Mouse (Mus musculus) left cerebral cortex, postnatal 25 days (tissue): Measurements from ENCODE around the gene Csdc2. TPM values are rescaled to one million over a fixed set of nuclear protein-coding genes. Genes with fewer than 3 reads are reported as not detected.
"Not testable (repeated sequence)": the region's sequence is repeated elsewhere in the genome, so short reads cannot be mapped to it uniquely, and the experiment has no call there.

ENCODE experiments used
- DNase-seq, 2 experiments: peaks; one replicate each; pipeline ENCODE4 v3.0.0; 2022; ENCODE audit warnings: low spot score in 2 of 2, mixed read lengths in 1 of 2
- intact Hi-C: fragments of 180-260 bp; cut with DNase I; formaldehyde crosslinking; loops from one replicate; pipeline ENCODE4 v1.15.1; 2025
- total RNA-seq, 2 experiments: library from RNA; stranded (reverse); gene quantifications; 2 replicates each; pipeline ENCODE4 v1.2.3; 2021

Gene Csdc2
- total RNA-seq, 2 experiments from 2014 or later = 96.0 to 98.3 TPM

DNA sequence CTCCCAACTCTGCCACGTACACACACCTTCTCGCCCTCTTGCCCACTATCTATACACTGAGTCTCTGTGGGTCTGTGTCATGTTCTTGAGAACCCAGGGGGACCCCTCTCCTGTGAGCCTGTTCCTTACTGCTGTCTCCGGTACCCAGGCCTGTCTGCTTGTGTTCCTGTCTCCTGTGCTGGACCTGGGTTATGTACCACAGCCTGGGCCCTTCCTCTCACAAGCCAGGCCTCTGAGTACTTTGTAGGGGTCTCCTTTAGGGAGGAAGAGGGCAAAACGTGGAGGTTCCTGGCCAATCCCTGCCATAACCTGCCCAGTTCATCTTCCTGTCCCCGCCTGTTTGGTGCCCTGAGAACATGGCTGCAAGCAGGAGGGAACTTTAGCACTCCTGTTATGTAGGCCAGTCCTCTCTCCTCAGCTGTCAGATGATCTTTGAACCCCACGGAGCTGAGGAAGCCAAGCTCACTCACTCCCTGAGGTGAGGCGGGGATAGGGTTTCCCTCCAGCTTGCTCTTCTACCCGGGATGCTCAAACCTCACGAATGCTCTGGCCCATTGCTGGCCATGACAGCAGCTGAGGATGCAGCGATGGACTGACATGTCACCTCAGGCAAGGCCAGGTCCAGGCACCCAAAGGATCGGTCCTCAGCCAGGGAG, 13.0 kb downstream of the Csdc2 start:
- DNase-seq = no peak
- intact Hi-C loops = no loop called here

DNA sequence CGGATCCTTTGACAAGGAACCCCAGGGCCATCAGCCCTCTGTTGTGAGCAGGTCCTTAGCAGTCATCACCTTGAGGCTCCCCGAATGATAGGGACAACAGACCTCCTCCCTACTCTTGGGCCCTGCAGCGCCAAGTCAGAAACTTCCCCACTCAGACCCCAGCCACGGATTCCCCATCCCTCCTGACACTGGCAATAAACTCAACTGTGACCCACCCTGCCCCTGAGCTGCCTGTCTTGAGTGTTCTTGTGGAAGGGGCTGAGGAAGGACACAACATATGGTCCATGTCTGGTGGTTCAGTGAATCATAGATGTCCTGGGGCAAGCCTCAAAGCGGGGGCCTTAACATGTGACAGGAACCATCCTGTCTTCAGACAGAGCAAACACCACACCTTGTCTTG, 14.2 kb downstream of the Csdc2 start:
- intact Hi-C loops = no loop called here

DNA sequence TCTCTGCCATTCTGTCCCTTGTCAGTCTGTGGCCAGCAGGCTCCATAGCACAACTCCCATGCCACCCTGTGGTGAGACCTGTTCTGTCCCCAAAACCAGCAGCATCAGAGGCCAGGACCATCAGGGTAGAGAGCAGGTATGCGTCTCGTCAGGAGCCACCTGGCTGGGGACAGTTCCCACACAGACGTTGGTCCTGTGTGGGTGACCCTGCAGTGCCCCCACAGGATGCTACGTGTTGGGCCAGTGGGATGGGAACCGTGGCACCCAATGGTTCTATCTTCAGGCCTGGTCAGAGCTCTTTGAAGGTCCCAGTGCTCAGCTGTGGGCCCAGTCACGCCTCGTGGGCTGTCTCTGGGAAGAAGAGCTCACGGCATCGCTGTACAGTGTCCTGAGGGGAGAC, 14.6 kb downstream of the Csdc2 start:
- no peak for DNase-seq
- intact Hi-C loops = no loop called here

More for the DNA sequence above, 14.2 kb downstream of the Csdc2 start:
- no peak for DNase-seq

DNA sequence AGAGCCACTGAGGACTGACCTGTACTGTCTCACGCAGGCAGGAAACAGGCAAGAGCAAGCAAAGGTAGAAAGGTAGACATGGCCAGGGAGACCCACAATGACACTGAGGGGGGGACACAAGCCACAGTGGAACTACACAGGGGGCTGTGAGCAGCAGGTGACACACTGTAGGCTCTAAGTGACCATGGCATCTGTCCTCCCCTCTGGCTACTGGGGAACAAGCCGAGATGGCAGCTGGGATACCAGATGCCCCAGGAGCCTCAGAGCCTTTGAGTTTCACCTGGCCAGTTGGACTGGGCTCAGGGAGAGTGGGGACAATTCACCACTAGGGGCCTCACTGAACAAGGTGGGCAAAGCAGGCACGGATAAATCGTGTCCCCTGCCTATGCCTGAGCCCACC, 15.8 kb downstream of the Csdc2 start:
- DNase-seq = no peak

DNA sequence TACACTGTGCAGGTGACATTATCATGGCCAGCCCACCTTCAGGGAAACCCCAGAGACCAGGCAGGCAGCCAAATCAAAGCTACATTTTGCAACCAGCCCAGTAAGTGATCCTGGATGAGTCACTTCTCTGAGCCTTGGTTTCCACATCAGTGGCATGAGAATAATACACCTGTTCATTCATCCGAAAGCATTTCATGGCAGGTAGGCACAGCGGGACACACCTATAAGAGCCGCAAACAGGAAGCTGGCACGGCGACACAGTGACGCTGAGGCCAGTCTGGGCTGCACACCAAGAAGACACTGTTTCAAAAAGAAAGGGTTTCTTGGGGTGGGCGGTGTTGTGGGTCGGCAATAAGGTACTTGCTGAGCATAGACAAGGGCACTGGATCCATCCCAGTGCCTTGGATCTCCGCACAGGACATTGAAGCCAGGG, 17.6 kb downstream of the Csdc2 start:
- DNase-seq = no peak
- intact Hi-C loops = no loop called here

More for the DNA sequence above, 15.8 kb downstream of the Csdc2 start:
- intact Hi-C loops = no loop called here

DNA sequence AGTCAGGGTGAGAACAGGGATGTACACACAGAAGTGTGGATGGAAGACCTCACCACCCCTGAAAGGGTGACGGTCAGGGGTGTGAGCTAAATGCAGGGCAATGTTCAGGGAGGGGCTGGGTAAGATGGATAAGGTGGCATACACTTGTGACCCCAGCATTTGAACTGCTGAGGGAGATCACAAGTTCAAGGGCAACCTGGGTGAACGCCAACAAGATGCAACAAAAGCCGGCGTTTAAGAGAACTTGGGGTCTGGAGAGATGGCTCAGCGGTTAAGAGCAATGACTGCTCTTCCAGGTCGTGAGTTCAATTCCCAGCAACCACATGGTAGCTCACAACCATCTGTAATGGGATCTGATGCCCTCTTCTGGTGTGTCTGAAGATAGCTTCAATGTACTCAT, 18.2 kb downstream of the Csdc2 start:
- intact Hi-C loops = no loop called here
- DNase-seq = no peak

DNA sequence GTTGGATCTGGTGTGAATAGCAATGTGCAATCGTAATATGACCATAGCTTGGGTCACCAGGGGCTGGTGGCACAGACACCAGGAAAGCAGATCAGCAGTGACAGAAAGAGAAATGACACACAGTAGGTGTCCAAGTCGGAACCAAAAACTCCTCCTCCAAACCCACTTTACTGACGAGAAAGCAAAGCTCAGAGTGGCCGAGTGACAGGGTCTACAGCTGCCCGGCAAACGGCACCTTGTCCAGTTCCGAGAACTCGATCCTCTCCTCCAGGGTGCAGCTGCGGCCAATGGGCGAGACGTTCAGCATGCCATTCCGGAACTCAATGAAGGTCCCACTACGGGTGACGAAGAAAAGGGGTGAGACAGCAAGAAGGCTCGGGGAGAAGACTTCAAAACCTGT, 18.9 kb downstream of the Csdc2 start:
- intact Hi-C loops = no loop called here

DNA sequence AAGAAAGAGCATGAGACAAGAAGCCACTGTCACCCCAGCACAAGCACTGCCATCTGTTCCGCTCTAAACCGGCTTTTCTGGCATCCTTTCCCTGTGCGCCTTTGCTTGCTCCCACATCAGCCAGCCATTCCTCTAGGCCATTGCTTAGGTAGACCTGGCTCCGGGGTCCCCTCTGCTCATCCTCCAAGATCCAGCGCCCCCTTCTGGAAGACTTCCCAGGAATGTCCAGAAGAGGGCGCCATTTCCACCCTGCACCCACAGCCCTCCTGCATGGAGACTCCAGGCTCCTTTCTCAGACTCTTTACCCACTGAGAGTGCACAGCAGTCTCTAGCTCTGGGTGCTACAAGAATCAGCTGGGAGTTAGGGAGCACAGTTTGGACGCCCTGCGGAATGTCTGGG, 19.9 kb downstream of the Csdc2 start:
- intact Hi-C loops = loop anchor here (2.0 kb wide), 1 partner anchor 16 kb away; no protein-coding TSS in a partner anchor

More for the DNA sequence above, 18.9 kb downstream of the Csdc2 start:
- no peak for DNase-seq

DNA sequence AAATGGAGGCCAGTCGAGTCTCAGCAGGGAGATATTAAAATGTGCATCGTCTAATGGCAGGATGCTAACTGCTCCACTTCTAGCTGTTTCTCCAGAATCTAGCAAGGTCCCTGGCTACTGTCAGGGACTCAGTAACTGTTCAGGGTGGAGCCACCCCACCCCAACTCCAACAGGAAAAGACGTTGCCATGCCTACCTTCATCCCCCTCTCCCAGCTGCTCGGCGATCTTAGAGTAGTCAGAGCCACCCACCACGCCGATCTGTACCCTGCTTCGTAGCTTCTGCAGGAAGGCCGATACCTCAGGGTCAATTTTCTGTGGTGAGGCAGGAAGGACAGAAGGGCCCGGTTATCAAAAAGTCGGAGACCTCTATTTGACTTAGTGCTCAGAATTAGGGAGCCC, 21.0 kb downstream of the Csdc2 start:
- peak in 1 of 2 experiments; percentile 75 for DNase-seq

More for the DNA sequence above, 19.9 kb downstream of the Csdc2 start:
- peak; percentile 57 to 64 for DNase-seq

DNA sequence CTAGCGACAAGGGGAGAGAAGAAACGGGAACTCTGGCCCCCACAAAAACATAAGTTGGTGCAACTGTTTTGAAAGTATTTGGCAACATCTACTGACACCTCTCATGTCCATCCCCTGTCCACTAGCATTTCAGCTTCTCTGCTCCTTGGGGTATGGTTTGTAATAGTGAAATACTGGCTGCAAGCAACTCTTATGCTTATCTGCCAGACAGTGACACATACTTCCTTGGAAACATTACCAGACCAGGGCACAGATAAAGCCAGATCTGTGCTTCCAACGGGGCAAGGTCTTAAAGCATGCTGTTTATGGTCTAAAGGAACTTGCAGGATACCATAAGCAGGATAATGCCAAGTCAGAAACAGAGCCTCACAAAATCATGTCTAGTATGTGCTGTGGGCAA, 22.3 kb downstream of the Csdc2 start:
- DNase-seq = no peak
- intact Hi-C loops = no loop called here

More for the DNA sequence above, 21.0 kb downstream of the Csdc2 start:
- intact Hi-C loops = loop anchor here (1.0 to 2.0 kb wide), 2 partner anchors 17 to 58 kb away; no protein-coding TSS in a partner anchor

DNA sequence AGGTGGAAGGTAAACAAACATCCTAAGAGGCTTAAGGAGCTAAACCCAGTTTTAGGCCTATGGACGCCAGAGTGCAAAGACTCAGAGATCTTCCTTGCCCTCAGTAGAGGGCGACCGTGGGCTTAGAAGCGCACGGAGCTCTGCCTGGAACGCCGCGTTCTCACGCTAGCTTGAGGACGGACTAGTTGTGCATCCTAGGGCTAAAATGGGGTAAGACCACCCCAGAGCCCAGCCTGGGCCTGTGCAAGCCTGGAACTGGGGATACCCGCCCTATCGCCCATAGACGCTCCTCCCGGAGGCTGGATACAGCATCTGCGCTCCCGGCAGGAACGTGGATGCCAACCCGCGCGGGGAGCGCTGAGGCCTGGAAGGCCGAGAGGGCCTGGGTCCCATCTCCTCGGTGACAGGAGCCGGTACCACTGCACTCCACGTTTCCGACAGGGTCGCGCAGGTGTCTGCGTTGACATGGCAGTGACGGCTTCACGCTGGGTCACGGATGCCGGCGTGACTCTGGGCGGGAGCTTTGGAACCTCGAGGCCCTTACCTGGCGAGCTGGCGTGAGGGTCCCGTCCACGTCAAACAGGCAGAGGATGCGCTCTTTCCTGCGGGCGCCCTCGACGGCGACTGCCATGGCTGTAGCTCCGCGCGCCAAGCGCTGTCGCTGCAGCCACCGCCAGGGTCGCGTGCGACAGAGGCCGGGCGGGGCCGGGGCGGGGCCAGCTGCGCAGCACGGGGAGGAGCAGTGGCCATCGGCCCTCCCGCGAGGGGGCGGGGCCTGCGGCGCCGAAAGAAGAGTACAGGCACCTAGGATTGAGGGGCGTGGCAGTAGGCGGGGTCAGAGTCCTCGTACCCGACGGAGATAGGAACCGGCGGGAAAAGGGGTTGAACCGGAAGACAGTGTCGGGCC, 23.9 kb downstream of the Csdc2 start, which contains the start of gene Pmm1:
Gene Pmm1, minus strand, starts transcription at position 760 of the 907 bp plus-strand sequence.
- DNase-seq = peak; percentile 96 to 99
- intact Hi-C loops = loop anchor here (1.0 kb wide), 1 partner anchor 29 kb away; no protein-coding TSS in a partner anchor

DNA sequence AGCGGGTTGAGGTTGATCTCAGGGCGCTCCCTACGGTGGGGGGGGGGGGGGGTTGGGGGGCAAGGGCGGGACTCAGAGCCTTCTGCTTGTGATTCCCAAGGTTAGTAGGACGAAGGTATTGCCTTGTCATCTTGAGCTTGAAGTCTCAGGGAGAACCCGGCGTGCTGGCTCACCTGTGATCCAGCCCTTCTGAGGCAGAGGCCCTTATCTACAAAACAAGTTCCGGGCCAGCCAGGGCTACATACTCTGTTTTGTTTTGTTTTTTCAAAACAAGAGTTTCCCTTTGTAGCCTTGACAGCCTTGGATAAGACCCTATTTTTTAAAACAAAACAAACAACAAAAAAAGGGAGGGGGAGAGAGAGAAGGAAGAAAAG, 24.5 kb downstream of the Csdc2 start:
- intact Hi-C loops = no loop called here
- no peak for DNase-seq

DNA sequence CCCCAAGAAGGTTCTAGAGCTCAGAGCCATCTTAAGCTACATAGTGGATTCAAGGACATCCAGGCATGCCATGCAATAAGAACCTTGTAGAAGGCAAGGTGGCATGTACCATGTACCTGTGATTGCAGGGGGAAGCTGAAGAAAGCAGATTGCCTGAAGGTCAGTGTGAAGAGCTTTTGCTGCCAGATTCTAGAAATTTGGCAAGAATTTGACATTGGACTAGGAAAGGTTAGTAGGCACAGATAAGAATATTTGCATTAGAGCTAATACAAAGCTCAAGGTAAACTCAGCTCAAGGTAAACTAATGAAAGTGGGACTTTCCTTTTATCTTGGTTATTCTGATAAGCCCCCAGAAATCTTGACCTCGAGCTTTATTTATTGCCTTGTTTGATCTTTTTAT, 27.7 kb downstream of the Csdc2 start:
- intact Hi-C loops = no loop called here
- DNase-seq = no peak

DNA sequence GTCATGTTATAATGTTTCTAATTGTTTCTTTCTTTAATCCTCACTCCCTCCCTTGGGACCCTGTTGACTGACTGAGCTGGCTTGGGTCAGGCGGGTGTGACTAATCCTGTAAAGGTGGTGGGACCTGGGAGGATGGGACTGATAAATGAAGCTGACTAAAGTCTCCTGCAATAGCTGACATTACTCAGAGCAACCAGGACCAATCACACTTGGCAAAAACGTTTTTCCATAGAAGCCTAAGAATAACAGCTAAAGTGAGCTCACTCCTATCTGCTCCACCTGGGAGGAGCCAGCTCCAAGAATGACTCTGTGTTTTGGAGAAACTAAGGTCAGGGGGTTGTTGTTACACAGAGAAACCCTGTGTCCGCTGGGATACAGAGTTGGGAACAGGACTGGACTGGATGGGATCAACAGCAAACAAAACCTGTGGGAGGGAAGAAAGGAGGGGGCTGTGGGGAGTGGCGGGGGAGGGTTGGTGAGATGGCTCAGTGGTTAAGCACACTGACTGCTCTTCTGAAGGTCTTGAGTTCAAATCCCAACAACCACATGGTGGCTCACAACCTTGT, 28.5 kb downstream of the Csdc2 start:
- DNase-seq = no peak
- intact Hi-C loops = no loop called here

DNA sequence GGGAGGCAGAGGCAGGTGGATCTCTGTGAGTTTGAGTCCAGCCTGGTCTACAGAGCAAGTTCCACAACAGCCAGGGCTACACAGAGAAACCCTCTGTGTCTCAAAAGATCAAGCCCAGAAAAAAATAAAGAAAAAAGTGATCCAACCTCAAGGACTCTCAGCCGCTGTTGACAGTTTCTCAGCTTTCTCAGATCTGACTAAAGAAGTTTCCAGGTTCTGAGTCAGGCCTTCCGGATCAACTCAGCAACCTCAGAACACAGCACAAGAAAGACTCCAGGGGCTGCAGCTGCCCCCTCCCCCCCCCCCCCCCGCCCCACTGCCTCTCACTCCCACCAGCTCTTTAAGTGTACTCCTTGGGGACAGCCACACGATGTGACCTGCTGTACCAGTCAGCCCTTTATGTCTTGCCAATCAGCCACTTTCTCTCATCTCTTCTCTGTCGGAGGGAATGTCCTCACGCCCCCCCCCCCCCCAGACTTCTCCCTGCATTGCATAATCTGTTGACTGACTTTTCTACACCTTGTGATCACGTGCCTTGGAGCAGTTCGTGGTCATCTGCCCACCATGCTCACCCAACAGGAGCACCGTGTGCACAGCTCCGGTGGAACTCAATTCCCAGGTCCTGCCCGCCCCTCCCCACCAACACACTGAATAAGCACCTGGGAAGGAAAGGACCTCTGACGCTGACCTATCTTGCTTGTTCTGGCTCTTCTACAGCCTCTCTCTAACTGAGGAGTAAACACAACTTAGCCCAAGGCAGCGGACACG, 29.7 kb downstream of the Csdc2 start:
- no peak for DNase-seq
- intact Hi-C loops = no loop called here

DNA sequence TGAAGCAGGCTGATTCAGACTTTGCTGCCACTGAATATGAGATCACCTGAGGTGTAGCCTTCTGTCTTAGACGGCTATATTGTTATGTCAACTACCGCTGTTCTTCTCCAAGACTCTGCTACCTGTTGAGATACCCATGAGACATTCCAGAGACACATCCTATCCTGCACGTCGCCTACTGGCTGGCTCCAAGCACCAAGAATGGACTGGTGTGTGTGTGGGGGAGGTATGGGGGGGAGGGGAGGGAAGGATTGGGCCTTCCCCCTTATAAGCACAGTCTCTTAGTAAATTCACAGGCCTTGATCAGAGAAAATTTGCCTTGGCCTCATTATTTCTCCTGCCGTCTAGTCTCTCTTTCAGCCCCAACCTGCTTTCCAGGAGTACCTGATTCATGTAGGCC, 31.3 kb downstream of the Csdc2 start:
- intact Hi-C loops = no loop called here
- no peak for DNase-seq

DNA sequence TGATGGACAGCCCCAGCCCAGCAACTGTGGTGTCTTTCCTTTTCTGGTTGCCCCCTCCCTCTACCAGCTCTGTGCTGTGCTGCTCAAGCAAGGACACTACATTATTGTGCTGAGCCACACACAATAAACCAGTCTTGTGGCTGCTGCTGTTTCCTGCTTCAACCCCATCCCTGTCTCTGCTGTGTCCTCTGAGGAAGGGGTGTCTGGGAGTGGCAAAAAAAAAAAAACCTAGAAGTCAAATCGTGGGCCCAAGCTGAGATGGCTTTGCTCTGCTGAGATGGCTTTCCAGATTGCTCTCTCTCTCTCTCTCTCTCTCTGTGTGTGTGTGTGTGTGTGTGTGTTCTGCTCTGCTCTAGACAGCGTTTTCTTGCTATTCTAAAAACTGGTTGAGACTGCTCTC, 31.9 kb downstream of the Csdc2 start:
- intact Hi-C loops = no loop called here
- no peak for DNase-seq

DNA sequence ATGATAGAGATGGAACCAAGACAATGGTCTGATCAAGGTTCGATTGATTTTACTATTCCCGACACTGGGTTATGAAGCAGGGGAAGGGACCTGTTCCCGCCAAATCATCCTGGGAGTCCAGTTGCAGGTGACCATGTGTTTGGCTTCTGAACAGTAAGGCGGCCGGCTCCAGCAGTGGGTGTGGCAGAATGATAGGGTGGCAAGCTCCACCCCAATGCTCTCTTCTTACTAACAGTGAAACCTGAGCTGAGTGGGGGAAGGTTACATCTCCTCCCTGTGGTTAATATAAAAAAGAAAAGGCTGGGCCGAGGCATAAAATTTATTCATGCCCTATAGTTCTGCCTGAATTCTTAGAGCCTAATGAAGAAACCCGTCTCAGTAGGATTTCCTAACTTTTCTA, 32.6 kb downstream of the Csdc2 start:
- intact Hi-C loops = no loop called here
- DNase-seq = no peak

DNA sequence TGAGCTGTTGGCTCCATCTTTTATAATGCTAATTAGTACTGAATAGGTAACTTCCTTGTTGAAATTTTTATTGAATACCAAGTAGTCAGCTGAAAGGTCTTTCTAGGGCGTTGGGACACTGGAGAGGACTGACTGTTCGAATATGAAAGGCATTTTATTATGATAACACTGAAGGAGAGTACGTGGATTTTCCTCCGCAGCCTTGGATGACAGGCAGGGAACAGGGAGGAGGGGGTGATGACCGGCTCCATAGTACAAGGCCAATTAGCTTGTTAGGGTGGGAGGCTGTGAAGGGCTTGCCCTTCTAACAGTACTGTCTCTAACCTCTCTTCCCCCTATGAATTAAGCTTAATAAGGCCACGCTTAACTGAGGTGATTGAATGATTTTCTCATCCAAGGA, 33.1 kb downstream of the Csdc2 start:
- DNase-seq, intact Hi-C loops: not testable (repeated sequence)

DNA sequence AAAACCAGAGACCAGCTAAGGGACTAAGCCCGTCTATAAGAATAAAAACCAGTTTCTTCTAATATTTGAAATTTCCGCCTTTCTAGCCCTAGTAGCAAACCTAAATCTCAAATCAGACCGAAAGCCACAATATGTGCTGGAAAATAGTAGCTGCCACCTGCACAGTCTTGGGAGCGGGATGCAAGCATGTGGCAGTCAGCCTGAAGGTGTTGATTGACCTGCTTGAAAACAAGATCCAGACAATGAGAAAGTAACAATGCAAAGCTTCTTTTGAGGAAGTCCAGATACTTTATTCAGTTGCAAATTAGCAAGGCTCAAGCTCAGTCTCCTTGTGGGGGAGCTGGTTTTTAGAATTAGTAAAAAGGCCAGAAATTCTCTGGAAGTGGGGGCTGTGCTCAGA, 33.9 kb downstream of the Csdc2 start:
- intact Hi-C loops, DNase-seq: not testable (repeated sequence)
